Mouse (Mus musculus) gastrocnemius, adult 2 months (tissue): ENCODE data around the gene Rhbdf2. TPM values are rescaled to one million over a fixed set of nuclear protein-coding genes. Genes with fewer than 3 reads are reported as not detected.
"Not testable (repeated sequence)": the region's sequence is repeated elsewhere in the genome, so short reads cannot be mapped to it uniquely, and the experiment has no call there.

Experiments used
- DNase-seq: peaks from one replicate; pipeline ENCODE4 v3.0.0; 2022
- H3K27ac ChIP-seq: fragments of 200-600 bp; 2 replicates; pipeline ENCODE4 v1.8.1; 2022; ENCODE audit warnings: mild to moderate bottlenecking
- H3K4me3 ChIP-seq: fragments of 200-600 bp; 2 replicates; pipeline ENCODE4 v1.8.1; 2022; ENCODE audit warnings: mild to moderate bottlenecking, moderate library complexity
- CTCF ChIP-seq: fragments of 200-600 bp; IDR thresholded peaks from 2 replicates; pipeline ENCODE4 v1.8.1; 2022; ENCODE audit warnings: antibody characterized with exemption, mild to moderate bottlenecking, moderate library complexity
- intact Hi-C: fragments of 180-260 bp; cut with DNase I; formaldehyde crosslinking; loops from one replicate; pipeline ENCODE4 v1.15.1; 2025
- total RNA-seq, 2 experiments: library from RNA; stranded (reverse); gene quantifications; 2 replicates each; pipeline ENCODE4 v1.2.3; 2021

Rhbdf2 gene
- total RNA-seq, 2 experiments from 2014 or later, result 11.6 to 14.4 TPM

GRCm38 (mm10) chr11:116668839-116669238, 42.0 kb upstream of the Rhbdf2 start:
- H3K27ac ChIP-seq, result peak overlapping the region; percentile 57
- peak; percentile 27; the same call in 1 of the 2 replicates for TF ChIP-seq CTCF
- no peak overlapping the region for H3K4me3 ChIP-seq
- DNase-seq, result no peak
- intact Hi-C loops, result no loop called here

GRCm38 (mm10) chr11:116668381-116668825, 41.6 kb upstream of the Rhbdf2 start:
- Histone ChIP-seq H3K4me3 (no peak overlapping the region), H3K27ac (peak overlapping the region; percentile 57)
- TF ChIP-seq CTCF, result no peak
- DNase-seq, result no peak
- intact Hi-C loops, result no loop called here

- Histone ChIP-seq H3K4me3 (no peak overlapping the region), H3K27ac (peak overlapping the region; percentile 57)
- intact Hi-C loops, result no loop called here
- TF ChIP-seq CTCF, result no peak
- peak; percentile 12 for DNase-seq
These were observed 41.1 kb upstream of the Rhbdf2 start for GRCm38 (mm10) chr11:116667930-116668329.

- intact Hi-C loops, H3K27ac ChIP-seq, H3K4me3 ChIP-seq, DNase-seq: not testable (repeated sequence)
These were observed 40.2 kb upstream of the Rhbdf2 start for GRCm38 (mm10) chr11:116667012-116667411.

GRCm38 (mm10) chr11:116666566-116666965, 39.7 kb upstream of the Rhbdf2 start:
- Histone ChIP-seq H3K4me3 (no peak overlapping the region), H3K27ac (peak overlapping the region; percentile 43; the same call in 1 of the 2 replicates)
- DNase-seq, result peak; percentile 21
- no peak for TF ChIP-seq CTCF
- intact Hi-C loops, result no loop called here

- intact Hi-C loops, result no loop called here
- Histone ChIP-seq H3K4me3 (no peak overlapping the region), H3K27ac (no peak overlapping the region)
- TF ChIP-seq CTCF, result no peak
- no peak for DNase-seq
These were observed 38.5 kb upstream of the Rhbdf2 start for GRCm38 (mm10) chr11:116665289-116665688.

- peak; percentile 74 for DNase-seq
- Histone ChIP-seq H3K27ac (no peak overlapping the region; the same call in 1 of the 2 replicates), H3K4me3 (no peak overlapping the region)
- no peak for TF ChIP-seq CTCF
- intact Hi-C loops, result no loop called here
These were observed 35.1 kb upstream of the Rhbdf2 start for GRCm38 (mm10) chr11:116661948-116662377.

GRCm38 (mm10) chr11:116661291-116661947, 34.6 kb upstream of the Rhbdf2 start:
- no peak for TF ChIP-seq CTCF
- no peak overlapping the region; the same call in 1 of the 2 replicates for H3K27ac ChIP-seq
- no peak overlapping the region for H3K4me3 ChIP-seq
- DNase-seq, result no peak
- intact Hi-C loops, result no loop called here

GRCm38 (mm10) chr11:116660181-116660580, 33.4 kb upstream of the Rhbdf2 start:
- intact Hi-C loops, result no loop called here
- no peak for DNase-seq

GRCm38 (mm10) chr11:116659027-116659621, 32.3 kb upstream of the Rhbdf2 start:
- DNase-seq, result no peak
- H3K27ac ChIP-seq, result no peak overlapping the region
- TF ChIP-seq CTCF, result no peak
- intact Hi-C loops, result no loop called here
- no peak overlapping the region for H3K4me3 ChIP-seq

More at GRCm38 (mm10) chr11:116660181-116660580, 33.4 kb upstream of the Rhbdf2 start:
- no peak overlapping the region for H3K27ac ChIP-seq
- no peak for TF ChIP-seq CTCF
- no peak overlapping the region for H3K4me3 ChIP-seq

- intact Hi-C loops, result no loop called here
- no peak for DNase-seq
These were observed 31.4 kb upstream of the Rhbdf2 start for GRCm38 (mm10) chr11:116658238-116658637.

GRCm38 (mm10) chr11:116657311-116658223, 30.7 kb upstream of the Rhbdf2 start:
- peak; percentile 39 for TF ChIP-seq CTCF
- Histone ChIP-seq H3K4me3 (peak overlapping the region; percentile 71), H3K27ac (peak overlapping the region; percentile 94)
- intact Hi-C loops, result no loop called here
- peak; percentile 96 for DNase-seq

More at GRCm38 (mm10) chr11:116658238-116658637, 31.4 kb upstream of the Rhbdf2 start:
- Histone ChIP-seq H3K27ac (peak overlapping the region; percentile 94), H3K4me3 (peak overlapping the region; percentile 71)
- TF ChIP-seq CTCF, result no peak
